Mouse (Mus musculus) ovary, adult 10 weeks (tissue): ENCODE measurements around the gene Olfr140. TPM values are rescaled to one million over a fixed set of nuclear protein-coding genes. Genes with fewer than 3 reads are reported as not detected.

Experiments used
- polyA plus RNA-seq: library from polyadenylated mRNA; stranded (reverse); fragments of 350-450 nt; fragmentation: Illumina TruSeq; extraction: RNeasy Lipid Tissue Mini Kit (QIAGEN cat#74804); gene quantifications from one replicate; pipeline ENCODE4 v1.2.3, GENCODE M21; 2014

Olfr140 gene
- polyA plus RNA-seq: not detected

DNA sequence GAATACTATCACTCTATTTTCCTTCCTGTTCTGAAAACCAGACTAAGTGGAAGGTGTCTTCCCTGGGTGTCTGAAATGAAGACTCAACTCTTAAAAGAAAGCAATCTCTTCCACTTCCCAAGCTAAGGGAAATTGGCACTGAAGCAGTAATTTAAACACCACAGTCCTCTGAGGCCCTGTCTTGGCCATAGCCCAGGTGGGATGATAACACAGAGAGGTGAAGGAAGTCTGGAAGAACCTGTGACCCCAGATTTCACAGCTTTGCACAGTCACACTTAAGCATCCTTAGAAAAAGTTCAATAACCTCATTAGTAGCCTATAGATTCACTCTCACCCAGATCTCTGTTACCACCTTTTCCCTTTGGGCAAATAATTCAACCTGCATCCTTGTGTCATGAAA is at the start of gene Olfr140:
Gene Olfr140 (minus strand): TSS at position 101 of the 400 bp plus-strand sequence.

DNA sequence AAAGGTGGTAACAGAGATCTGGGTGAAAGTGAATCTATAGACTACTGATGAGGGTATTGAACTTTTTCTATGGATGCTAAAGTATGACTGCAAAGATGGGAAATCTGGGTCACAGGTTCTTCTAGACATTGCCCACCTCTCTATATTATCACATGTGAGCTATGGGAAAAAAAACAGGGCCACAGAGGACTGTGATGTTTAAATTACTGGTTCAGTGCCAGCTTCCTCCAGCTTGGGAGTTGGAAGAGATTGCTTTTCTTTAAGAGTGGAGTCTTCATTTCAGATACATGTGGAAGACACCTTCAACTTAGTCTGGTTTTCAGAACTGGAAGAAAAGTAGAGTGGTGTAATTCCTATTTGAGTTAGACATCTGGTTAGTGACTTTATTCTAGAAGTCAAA is 28.4 kb downstream of the Olfr140 start, which contains the start of gene Olfr1265:
Gene Olfr1265 (plus strand): TSS at position 301 of the 400 bp plus-strand sequence.

DNA sequence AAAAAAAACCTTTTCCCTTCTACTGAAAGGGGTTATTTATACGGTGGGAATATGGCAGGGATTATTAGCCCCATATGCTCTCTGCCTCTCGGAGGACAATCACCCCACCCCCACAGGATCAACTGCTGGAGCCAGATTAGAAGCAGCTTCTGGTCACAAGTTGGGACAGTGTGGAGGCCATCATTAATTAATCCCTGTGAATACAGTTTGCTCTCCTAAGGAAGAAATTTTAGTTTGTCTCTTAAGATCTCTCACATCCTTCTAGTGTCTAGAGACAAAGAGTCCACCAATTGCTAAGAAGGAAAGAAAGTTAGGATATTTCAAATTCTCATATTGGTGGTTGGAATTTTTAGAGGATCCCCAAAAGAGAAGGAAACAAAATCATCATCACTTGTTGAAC is 37.9 kb downstream of the Olfr140 start, which contains the start of gene Olfr1264:
Gene Olfr1264 (minus strand): TSS at position 101 of the 400 bp plus-strand sequence.

DNA sequence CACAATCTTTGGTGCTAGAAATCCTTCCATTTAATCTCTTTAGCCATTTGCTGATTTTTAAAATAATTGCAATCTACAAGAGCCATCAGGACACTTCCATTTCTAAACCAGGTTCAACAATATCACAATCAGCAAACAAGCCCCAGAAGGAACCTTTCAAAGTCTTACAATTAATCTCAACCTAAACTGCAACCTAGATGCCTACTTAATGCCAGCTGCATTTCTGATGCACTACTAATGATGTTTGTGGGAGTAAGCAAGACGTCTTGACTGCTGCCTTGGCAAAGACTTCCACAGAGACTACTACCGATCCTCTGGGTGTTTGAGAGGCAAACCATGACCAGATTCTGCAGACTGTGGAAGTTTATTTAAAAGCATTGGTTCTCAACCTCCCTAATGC is 51.6 kb downstream of the Olfr140 start, which contains the start of gene Olfr1263:
Gene Olfr1263 (plus strand): TSS at position 301 of the 400 bp plus-strand sequence.

DNA sequence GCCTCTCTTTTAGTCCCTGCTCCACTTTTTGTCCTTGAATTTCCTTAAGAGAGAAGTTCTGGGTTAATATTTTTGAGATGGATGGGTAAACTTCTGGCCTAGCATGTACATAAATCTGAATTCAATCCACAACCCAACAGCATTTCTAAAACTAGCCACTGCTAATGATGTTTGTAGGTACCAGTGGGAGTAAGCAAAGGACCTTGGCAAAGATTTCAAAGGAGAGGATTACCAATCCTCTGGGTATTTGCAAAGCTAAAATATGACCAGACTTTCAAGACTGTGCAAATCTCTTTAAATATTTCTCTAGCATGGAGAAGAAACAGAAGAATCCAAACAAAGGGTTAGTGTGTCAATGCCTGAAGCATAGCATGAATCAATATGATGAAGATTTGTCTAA is 63.5 kb downstream of the Olfr140 start, which contains the start of gene Olfr1262:
Gene Olfr1262 (plus strand): TSS at position 301 of the 400 bp plus-strand sequence.

Other genes starting within 250 kb of the Olfr140 start
- not detected for gene Olfr1256, start 222.0 kb downstream of the Olfr140 start, polyA plus RNA-seq
- not detected for gene Olfr48, start 215.4 kb downstream of the Olfr140 start, polyA plus RNA-seq
- gene Olfr1257, start 185.2 kb downstream of the Olfr140 start, polyA plus RNA-seq: not detected
- not detected for gene Olfr1258, start 136.3 kb downstream of the Olfr140 start, polyA plus RNA-seq
- not detected for gene Olfr1259, start 114.9 kb downstream of the Olfr140 start, polyA plus RNA-seq
- not detected for gene Olfr1260, start 89.3 kb downstream of the Olfr140 start, polyA plus RNA-seq
- not detected for gene Olfr1261, start 72.4 kb downstream of the Olfr140 start, polyA plus RNA-seq
- not detected for gene Olfr1262, start 63.4 kb downstream of the Olfr140 start, polyA plus RNA-seq
- gene Olfr1263, start 51.5 kb downstream of the Olfr140 start, polyA plus RNA-seq: not detected
- gene Olfr1264, start 38.0 kb downstream of the Olfr140 start, polyA plus RNA-seq: not detected
- gene Olfr1265, start 28.3 kb downstream of the Olfr140 start, polyA plus RNA-seq: not detected
- gene Olfr1269, start 57.8 kb upstream of the Olfr140 start, polyA plus RNA-seq: not detected
- gene Olfr32, start 78.7 kb upstream of the Olfr140 start, polyA plus RNA-seq: not detected
- not detected for gene Olfr1270, start 89.5 kb upstream of the Olfr140 start, polyA plus RNA-seq
- gene Olfr1506, start 160.9 kb upstream of the Olfr140 start, polyA plus RNA-seq: not detected
- gene Olfr142, start 194.0 kb upstream of the Olfr140 start, polyA plus RNA-seq: not detected
- gene Olfr1271, start 207.4 kb upstream of the Olfr140 start, polyA plus RNA-seq: not detected
- gene Olfr1272, start 229.2 kb upstream of the Olfr140 start, polyA plus RNA-seq: not detected